Mouse (Mus musculus): ENCODE data around the gene Ankrd65.

DNA sequence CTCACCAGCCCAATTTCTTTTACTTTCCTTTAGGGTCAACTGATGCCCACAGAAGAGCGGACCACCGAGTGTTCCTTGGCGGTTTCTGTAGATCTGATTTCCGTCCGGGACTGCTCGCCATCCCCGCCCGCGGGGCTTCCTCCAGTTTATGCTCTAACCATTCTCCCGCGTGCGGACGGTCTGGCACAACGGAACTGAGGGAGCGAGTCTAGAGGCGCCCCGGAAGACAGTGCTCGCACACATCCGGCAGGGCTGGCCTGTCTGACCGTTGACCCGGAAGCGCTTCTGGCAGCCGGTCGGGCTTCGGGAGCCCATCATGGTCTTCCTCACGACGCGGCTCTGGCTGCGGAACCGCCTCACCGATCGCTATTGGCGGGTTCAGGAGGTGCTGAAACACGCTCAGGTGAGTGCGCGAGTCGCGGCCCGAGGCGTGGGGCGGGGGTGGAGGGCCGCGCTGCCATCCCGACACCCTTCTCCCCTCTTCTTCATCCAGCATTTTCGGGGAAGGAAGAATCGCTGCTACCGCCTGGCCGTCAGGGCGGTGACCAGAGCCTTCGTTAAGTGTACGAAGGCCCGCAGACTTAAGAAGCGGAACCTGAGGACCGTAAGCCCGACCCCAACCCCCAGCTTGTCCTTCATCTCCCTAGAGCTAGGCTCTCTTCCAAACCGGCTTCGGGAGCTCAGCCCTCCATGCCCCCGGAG, 13.3 kb downstream of the Ankrd65 start:
- TF ChIP-seq CTCF (IDR thresholded peaks at IDR 0.05; ENCODE audit: low read depth, low read length) (no peak), POLR2A (IDR thresholded peaks at IDR 0.05; ENCODE audit: borderline replicate concordance, low read depth, low read length) (no peak)

Measured in bone marrow macrophage, adult 2 months (primary cell).